Mouse (Mus musculus) neural tube, embryonic 12.5 days (tissue): Measurements from ENCODE around the gene Prlr. TPM values are rescaled to one million over a fixed set of nuclear protein-coding genes. Genes with fewer than 3 reads are reported as not detected.

Experiments
- ATAC-seq: fragments of 200-750 bp; cut with Nextera tagmentation; 2 replicates; pipeline ENCODE4 v1.8.0; 2017; ENCODE audit warnings: low read depth, mild to moderate bottlenecking, moderate TSS enrichment, moderate library complexity; ENCODE audit not compliant: low FRiP score
- H3K27ac ChIP-seq: fragments of 300-500 bp; sonication (generic); 2 replicates; pipeline ENCODE4 v1.5.1; 2016
- H3K27me3 ChIP-seq: fragments of 300-500 bp; sonication (generic); replicated peaks from 2 replicates; pipeline ENCODE4 v1.6.1; 2016; ENCODE audit warnings: mild to moderate bottlenecking
- H3K36me3 ChIP-seq: fragments of 300-500 bp; sonication (generic); 2 replicates; pipeline ENCODE4 v1.6.1; 2016; ENCODE audit warnings: mild to moderate bottlenecking
- H3K4me1 ChIP-seq: fragments of 300-500 bp; sonication (generic); 2 replicates; pipeline ENCODE4 v1.6.1; 2016
- H3K4me2 ChIP-seq: fragments of 300-500 bp; sonication (generic); replicated peaks from 2 replicates; pipeline ENCODE4 v1.6.1; 2016; ENCODE audit warnings: mild to moderate bottlenecking
- H3K4me3 ChIP-seq: fragments of 300-500 bp; sonication (generic); 2 replicates; pipeline ENCODE4 v1.5.1; 2016
- H3K9ac ChIP-seq: fragments of 300-500 bp; sonication (generic); 2 replicates; pipeline ENCODE4 v1.6.1; 2016; ENCODE audit warnings: mild to moderate bottlenecking
- H3K9me3 ChIP-seq: fragments of 300-500 bp; sonication (generic); 2 replicates; pipeline ENCODE4 v1.6.1; 2016; ENCODE audit warnings: mild to moderate bottlenecking
- WGBS: fragments of 180-500 bp; shearing (Covaris S2); methylation state at CpG from one replicate; pipeline ENCODE4 v1.1.7; 2016; 5-methylcytosine and 5-hydroxymethylcytosine counted together
- polyA plus RNA-seq: library from polyadenylated mRNA; unstranded; fragments of >200 nt; fragmentation: Nextera tagmentation; extraction: Ambion mirVana; gene quantifications from 2 replicates; pipeline ENCODE4 v1.2.1, GENCODE M21; 2016

Prlr gene
- polyA plus RNA-seq, 1 experiment from 2014 or later, result 0.37 TPM

DNA sequence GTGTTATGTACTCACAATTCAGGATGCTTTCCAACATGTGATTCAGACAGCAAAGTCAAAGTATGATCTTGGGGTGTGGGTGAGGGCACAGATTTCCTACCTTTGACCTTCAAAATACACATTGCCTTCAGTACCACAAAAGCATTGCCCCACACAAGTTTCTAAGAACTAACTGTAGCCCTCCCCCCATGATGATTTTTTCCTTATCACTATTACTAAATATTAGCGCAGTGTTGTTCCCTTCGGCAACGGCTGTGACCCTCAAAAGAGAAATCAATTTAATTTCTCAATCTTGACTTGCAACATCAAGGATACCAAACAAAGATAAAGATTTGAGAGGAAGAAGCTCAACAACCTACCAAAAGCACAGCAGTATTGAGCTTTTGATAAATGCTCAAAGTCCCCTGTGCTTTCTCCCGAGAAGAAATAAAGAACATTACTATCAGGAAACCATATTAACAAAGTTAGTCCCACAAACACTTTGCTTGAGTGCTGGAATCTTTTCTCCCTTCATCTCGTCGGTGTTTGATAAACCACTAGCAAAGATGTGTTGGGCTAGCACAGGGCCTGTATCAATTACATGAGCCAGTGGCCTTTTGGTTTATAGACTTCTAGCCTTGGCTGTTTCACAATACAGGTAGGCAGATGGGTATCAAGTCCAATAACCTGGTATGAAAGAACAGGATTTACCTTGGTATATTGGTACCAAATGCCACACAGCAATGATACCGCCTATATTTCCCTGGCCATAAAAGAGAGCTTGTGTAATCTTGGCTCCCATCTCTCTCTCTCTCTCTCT, 25.7 kb downstream of the Prlr start:
- ATAC-seq, result no peak
- 95% methylated on average over 7 of the region's 7 CpGs for WGBS
- Histone ChIP-seq H3K36me3 (no peaks in the 10 kb centered on the region), H3K4me3 (no peak overlapping the region), H3K4me2 (no peak overlapping the region), H3K27ac (no peak overlapping the region), H3K9ac (no peak overlapping the region), H3K27me3 (no peaks in the 10 kb centered on the region), H3K4me1 (no peaks in the 10 kb centered on the region), H3K9me3 (no peaks in the 10 kb centered on the region)

- H3K9me3 ChIP-seq, result no peaks in the 10 kb centered on the region
- 79% methylated on average over 4 of the region's 4 CpGs for WGBS
- H3K4me2 ChIP-seq, result no peak overlapping the region
- no peaks in the 10 kb centered on the region for H3K4me1 ChIP-seq
- H3K27ac ChIP-seq, result no peak overlapping the region
- no peaks in the 10 kb centered on the region for H3K36me3 ChIP-seq
- no peak for ATAC-seq
- no peaks in the 10 kb centered on the region for H3K27me3 ChIP-seq
- H3K4me3 ChIP-seq, result no peak overlapping the region
- no peak overlapping the region for H3K9ac ChIP-seq
These were observed 33.3 kb downstream of the Prlr start for GRCm38 (mm10) chr15:10210261-10210770.

- ATAC-seq, result no peak
- no peaks in the 10 kb centered on the region for H3K9me3 ChIP-seq
- H3K9ac ChIP-seq, result no peak overlapping the region
- no peak overlapping the region for H3K4me2 ChIP-seq
- no peaks in the 10 kb centered on the region for H3K36me3 ChIP-seq
- no peak overlapping the region for H3K4me3 ChIP-seq
- no peaks in the 10 kb centered on the region for H3K27me3 ChIP-seq
- H3K4me1 ChIP-seq, result no peaks in the 10 kb centered on the region
- no peak overlapping the region for H3K27ac ChIP-seq
These were observed 35.0 kb downstream of the Prlr start for GRCm38 (mm10) chr15:10211992-10212391.

GRCm38 (mm10) chr15:10213213-10213612, 36.2 kb downstream of the Prlr start:
- no peaks in the 10 kb centered on the region for H3K27me3 ChIP-seq
- no peaks in the 10 kb centered on the region for H3K36me3 ChIP-seq
- H3K9ac ChIP-seq, result no peak overlapping the region
- no peaks in the 10 kb centered on the region for H3K9me3 ChIP-seq
- no peak overlapping the region for H3K27ac ChIP-seq
- H3K4me2 ChIP-seq, result no peak overlapping the region
- ATAC-seq, result no peak
- H3K4me1 ChIP-seq, result no peaks in the 10 kb centered on the region
- no peak overlapping the region for H3K4me3 ChIP-seq
- WGBS, result 85% methylated on average over 6 of the region's 6 CpGs

DNA sequence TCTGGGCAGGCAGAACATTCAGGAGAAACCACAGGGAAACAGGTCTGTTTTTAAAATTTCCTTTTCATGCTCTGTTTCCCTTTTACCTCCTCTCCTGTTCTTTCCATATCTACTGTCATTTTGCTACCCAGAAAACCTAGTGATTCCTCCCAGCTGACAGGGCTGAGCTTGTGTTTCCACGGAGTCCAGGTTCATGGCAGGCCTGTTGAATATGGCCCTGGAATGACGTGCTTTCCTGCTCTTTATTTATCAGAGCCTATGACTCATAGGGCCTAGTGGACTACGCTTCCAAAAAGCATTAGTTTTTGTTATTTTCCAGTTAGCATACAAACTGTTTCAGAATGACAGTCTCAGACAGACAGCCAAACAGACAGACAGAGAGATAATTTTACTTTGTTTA, 36.7 kb downstream of the Prlr start:
- Histone ChIP-seq H3K9ac (no peak overlapping the region), H3K27ac (no peak overlapping the region), H3K4me3 (no peak overlapping the region), H3K36me3 (no peaks in the 10 kb centered on the region), H3K27me3 (no peaks in the 10 kb centered on the region), H3K4me1 (no peaks in the 10 kb centered on the region), H3K9me3 (no peaks in the 10 kb centered on the region), H3K4me2 (no peak overlapping the region)
- no peak for ATAC-seq
- WGBS, result 90% methylated on average over 3 of the region's 3 CpGs

GRCm38 (mm10) chr15:10215719-10216118, 38.7 kb downstream of the Prlr start:
- Histone ChIP-seq H3K4me2 (no peak overlapping the region), H3K27me3 (no peaks in the 10 kb centered on the region), H3K36me3 (no peaks in the 10 kb centered on the region), H3K27ac (no peak overlapping the region), H3K9me3 (no peaks in the 10 kb centered on the region), H3K4me1 (no peaks in the 10 kb centered on the region), H3K4me3 (no peak overlapping the region), H3K9ac (no peak overlapping the region)
- 87% methylated on average over 8 of the region's 8 CpGs for WGBS
- ATAC-seq, result no peak

GRCm38 (mm10) chr15:10216189-10216588, 39.2 kb downstream of the Prlr start:
- H3K9me3 ChIP-seq, result no peaks in the 10 kb centered on the region
- no peaks in the 10 kb centered on the region for H3K27me3 ChIP-seq

GRCm38 (mm10) chr15:10223614-10224155, 46.6 kb downstream of the Prlr start:
- WGBS, result 79% methylated on average over 4 of the region's 4 CpGs
- no peak overlapping the region for H3K9ac ChIP-seq

More at GRCm38 (mm10) chr15:10216189-10216588, 39.2 kb downstream of the Prlr start:
- Histone ChIP-seq H3K4me2 (no peak overlapping the region), H3K36me3 (no peaks in the 10 kb centered on the region), H3K27ac (no peak overlapping the region), H3K4me1 (no peaks in the 10 kb centered on the region), H3K4me3 (no peak overlapping the region), H3K9ac (no peak overlapping the region)
- ATAC-seq, result no peak
- 91% methylated on average over 4 of the region's 4 CpGs for WGBS

GRCm38 (mm10) chr15:10225701-10226100, 48.7 kb downstream of the Prlr start:
- Histone ChIP-seq H3K27ac (no peak overlapping the region), H3K4me1 (no peaks in the 10 kb centered on the region), H3K36me3 (no peaks in the 10 kb centered on the region), H3K9ac (no peak overlapping the region), H3K9me3 (no peaks in the 10 kb centered on the region), H3K4me2 (no peak overlapping the region), H3K27me3 (no peaks in the 10 kb centered on the region), H3K4me3 (no peak overlapping the region)
- WGBS, result 84% methylated on average over 4 of the region's 4 CpGs
- ATAC-seq, result no peak

More at GRCm38 (mm10) chr15:10223614-10224155, 46.6 kb downstream of the Prlr start:
- Histone ChIP-seq H3K4me2 (no peak overlapping the region), H3K27ac (no peak overlapping the region), H3K27me3 (no peaks in the 10 kb centered on the region), H3K36me3 (no peaks in the 10 kb centered on the region), H3K4me1 (no peaks in the 10 kb centered on the region), H3K9me3 (no peaks in the 10 kb centered on the region), H3K4me3 (no peak overlapping the region)
- ATAC-seq, result no peak

- Histone ChIP-seq H3K4me2 (no peak overlapping the region), H3K27me3 (no peaks in the 10 kb centered on the region), H3K9me3 (no peaks in the 10 kb centered on the region), H3K4me1 (no peaks in the 10 kb centered on the region), H3K36me3 (no peaks in the 10 kb centered on the region), H3K9ac (no peak overlapping the region), H3K4me3 (no peak overlapping the region), H3K27ac (no peak overlapping the region)
- no peak for ATAC-seq
- 85% methylated on average over 2 of the region's 2 CpGs for WGBS
These were observed 51.6 kb downstream of the Prlr start for GRCm38 (mm10) chr15:10228636-10229035.

GRCm38 (mm10) chr15:10235977-10236376, 58.9 kb downstream of the Prlr start:
- Histone ChIP-seq H3K27me3 (no peaks in the 10 kb centered on the region), H3K4me3 (no peak overlapping the region), H3K9ac (no peak overlapping the region), H3K36me3 (no peaks in the 10 kb centered on the region), H3K4me1 (no peaks in the 10 kb centered on the region), H3K27ac (no peak overlapping the region), H3K9me3 (no peaks in the 10 kb centered on the region), H3K4me2 (no peak overlapping the region)
- 90% methylated on average over 5 of the region's 5 CpGs for WGBS
- ATAC-seq, result no peak

- Histone ChIP-seq H3K27me3 (no peaks in the 10 kb centered on the region), H3K9ac (no peak overlapping the region), H3K4me2 (no peak overlapping the region), H3K36me3 (no peaks in the 10 kb centered on the region), H3K4me3 (no peak overlapping the region), H3K4me1 (no peaks in the 10 kb centered on the region), H3K9me3 (no peaks in the 10 kb centered on the region), H3K27ac (no peak overlapping the region)
- WGBS, result 79% methylated on average over 3 of the region's 3 CpGs
- ATAC-seq, result no peak
These were observed 59.8 kb downstream of the Prlr start for GRCm38 (mm10) chr15:10236812-10237211.

GRCm38 (mm10) chr15:10238454-10238853, 61.4 kb downstream of the Prlr start:
- H3K27me3 ChIP-seq, result no peaks in the 10 kb centered on the region
- H3K9ac ChIP-seq, result no peak overlapping the region
- no peak for ATAC-seq
- no peak overlapping the region for H3K4me3 ChIP-seq
- no peak overlapping the region for H3K4me2 ChIP-seq
- no peak overlapping the region for H3K27ac ChIP-seq
- H3K36me3 ChIP-seq, result no peaks in the 10 kb centered on the region
- WGBS, result 94% methylated on average over 8 of the region's 8 CpGs
- H3K9me3 ChIP-seq, result no peaks in the 10 kb centered on the region
- H3K4me1 ChIP-seq, result no peaks in the 10 kb centered on the region
